Mouse (Mus musculus) olfactory bulb, adult 2 months (tissue): ENCODE measurements around the gene Atp1b4. TPM values are rescaled to one million over a fixed set of nuclear protein-coding genes. Genes with fewer than 3 reads are reported as not detected.

Experiments
- polyA plus RNA-seq: library from polyadenylated mRNA; stranded (reverse); fragments of >200 nt; gene quantifications from 2 replicates; pipeline ENCODE4 v1.2.4, GENCODE M21; 2012; ENCODE audit warnings: low replicate concordance; ENCODE audit not compliant: missing spikeins, insufficient read depth, insufficient read length

The Atp1b4 gene
- polyA plus RNA-seq, 1 experiment, result not detected

Other genes with a start within 250 kb of the Atp1b4 start
- not detected in 2 replicates for gene Rhox10, start 249.7 kb upstream of the Atp1b4 start, polyA plus RNA-seq
- not detected in 2 replicates for gene Rhox11, start 231.0 kb upstream of the Atp1b4 start, polyA plus RNA-seq
- gene Rhox12, start 205.3 kb upstream of the Atp1b4 start, polyA plus RNA-seq, result not detected in 2 replicates
- gene Rhox13, start 195.0 kb upstream of the Atp1b4 start, polyA plus RNA-seq, result not detected in 2 replicates
- not detected in 2 replicates for gene Zbtb33, start 126.4 kb upstream of the Atp1b4 start, polyA plus RNA-seq
- not detected in 2 replicates for gene Tmem255a, start 63.7 kb upstream of the Atp1b4 start, polyA plus RNA-seq
- gene Lamp2, start 140.3 kb downstream of the Atp1b4 start, polyA plus RNA-seq, result not detected in 2 replicates